Mouse (Mus musculus): ENCODE results near the gene Rtl5. TPM values are rescaled to one million over a fixed set of nuclear protein-coding genes. Genes with fewer than 3 reads are reported as not detected.

Gene Rtl5
- polyA plus RNA-seq, 1 experiment from 2014 or later, result 4.6 TPM

DNA sequence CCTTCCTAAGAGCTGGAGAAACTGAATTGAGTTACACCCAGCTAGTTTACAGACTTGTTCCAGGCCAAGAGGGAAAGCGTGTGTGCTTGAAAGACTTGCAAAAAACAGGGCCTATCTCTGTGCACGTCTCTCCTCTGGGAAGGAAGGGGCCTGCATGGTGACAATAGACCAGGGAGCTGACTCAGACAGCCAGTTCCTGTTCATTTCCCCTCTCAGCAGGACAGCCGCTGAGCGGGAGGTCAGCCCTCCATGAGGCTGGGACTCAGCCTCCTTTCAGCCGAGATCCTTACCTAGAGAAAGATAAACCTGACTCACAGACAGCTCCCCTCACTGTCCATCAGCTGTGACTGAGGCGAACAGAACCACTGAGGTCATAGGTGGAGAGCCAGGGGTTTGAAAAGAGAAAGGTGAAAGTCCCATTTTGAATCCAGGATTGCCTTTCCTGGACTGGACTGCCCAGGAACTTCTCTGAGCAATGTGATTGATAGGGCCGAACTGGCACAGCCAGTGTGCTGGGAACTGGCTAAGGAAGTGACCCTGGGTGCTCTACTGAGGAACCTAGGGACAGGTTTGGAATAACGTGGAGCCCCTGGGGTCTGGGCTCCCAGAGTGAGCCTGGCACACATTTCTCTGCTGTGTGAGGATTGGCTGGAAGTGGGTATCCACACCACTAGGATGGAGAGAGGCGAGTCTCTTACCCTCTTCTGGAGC is 53.7 kb downstream of the Rtl5 start:
- H3K36me3 ChIP-seq (ENCODE audit: control insufficient read depth, insufficient read depth, low read length), result no peaks in the 10 kb centered on the region
- H3K9ac ChIP-seq (ENCODE audit: low read length), result no peak overlapping the region
- H3K27me3 ChIP-seq (ENCODE audit: control insufficient read depth, insufficient read depth, low read length), result peaks cover 26% of the 10 kb centered on the region
- DNase-seq (ENCODE audit: low spot score) (no peak), ATAC-seq (replicated peaks; ENCODE audit: low FRiP score) (no peak)
- 0 out of 2 replicates have a peak, but pooled peaks cover 2% of the 10 kb centered on the region for H3K4me1 ChIP-seq (replicated peaks; ENCODE audit: control insufficient read depth, insufficient read depth, low read length)
- WGBS, result 45% methylated on average over 9 of the region's 9 CpGs
- H3K9me3 ChIP-seq (ENCODE audit: control insufficient read depth, low read length), result no peaks in the 10 kb centered on the region
- no peak overlapping the region for H3K4me2 ChIP-seq (ENCODE audit: low read depth, low read length, severe bottlenecking)
- H3K4me3 ChIP-seq (ENCODE audit: low read depth, low read length), result no peak overlapping the region
- no peak overlapping the region for H3K27ac ChIP-seq (ENCODE audit: low read depth, low read length)

Other genes with a start within 250 kb of the Rtl5 start
- 11.6 and 12.8 TPM in 2 replicates for gene Nhsl2, start 221.9 kb downstream of the Rtl5 start, polyA plus RNA-seq (2014; fragmentation: Nextera tagmentation; extraction: Ambion mirVana)
- gene Pin4, start 48.1 kb upstream of the Rtl5 start, polyA plus RNA-seq (2014; fragmentation: Nextera tagmentation; extraction: Ambion mirVana), result 73.6 and 77.5 TPM in 2 replicates
- gene Ercc6l, start 85.8 kb upstream of the Rtl5 start, polyA plus RNA-seq (2014; fragmentation: Nextera tagmentation; extraction: Ambion mirVana), result 22.5 and 27.1 TPM in 2 replicates
- 646 and 665 TPM in 2 replicates for gene Rps4x, start 118.1 kb upstream of the Rtl5 start, polyA plus RNA-seq (2014; fragmentation: Nextera tagmentation; extraction: Ambion mirVana)
- 12.5 and 14.4 TPM in 2 replicates for gene Cited1, start 180.9 kb upstream of the Rtl5 start, polyA plus RNA-seq (2014; fragmentation: Nextera tagmentation; extraction: Ambion mirVana)

Data from forebrain, embryonic 11.5 days (tissue).